Mouse (Mus musculus) hindbrain, postnatal 0 days (tissue): ENCODE results near the gene Exoc2. TPM values are rescaled to one million over a fixed set of nuclear protein-coding genes. Genes with fewer than 3 reads are reported as not detected.

Experiments used
- ATAC-seq: fragments of 200-750 bp; cut with Nextera tagmentation; 2 replicates; pipeline ENCODE4 v1.8.0; 2017; ENCODE audit warnings: mild to moderate bottlenecking, moderate TSS enrichment, moderate library complexity
- DNase-seq: peaks from one replicate; pipeline ENCODE4 v3.0.0-alpha.2; 2015; ENCODE audit warnings: low spot score
- H3K27ac ChIP-seq: fragments of 300-500 bp; sonication (generic); 2 replicates; pipeline ENCODE4 v1.5.1; 2014; ENCODE audit warnings: mild to moderate bottlenecking
- H3K27me3 ChIP-seq: fragments of 300-500 bp; sonication (generic); 2 replicates; pipeline ENCODE4 v1.6.1; 2014; ENCODE audit warnings: low read length, mixed read lengths; ENCODE audit not compliant: insufficient read depth
- H3K36me3 ChIP-seq: fragments of 300-500 bp; sonication (generic); 2 replicates; pipeline ENCODE4 v1.6.1; 2014; ENCODE audit warnings: low read length, mixed read lengths; ENCODE audit not compliant: insufficient read depth
- H3K4me1 ChIP-seq: fragments of 300-500 bp; sonication (generic); 2 replicates; pipeline ENCODE4 v1.6.1; 2014; ENCODE audit warnings: antibody characterized with exemption, low read length, mixed read lengths; ENCODE audit not compliant: insufficient read depth
- H3K4me2 ChIP-seq: fragments of 300-500 bp; sonication (generic); 2 replicates; pipeline ENCODE4 v1.6.1; 2014; ENCODE audit warnings: low read depth, mild to moderate bottlenecking, low read length, moderate library complexity, mixed read lengths
- H3K4me3 ChIP-seq: fragments of 300-500 bp; sonication (generic); 2 replicates; pipeline ENCODE4 v1.5.1; 2014; ENCODE audit warnings: low read length
- H3K9ac ChIP-seq: fragments of 300-500 bp; sonication (generic); replicated peaks from 2 replicates; pipeline ENCODE4 v1.6.1; 2014; ENCODE audit warnings: mild to moderate bottlenecking, low read length, moderate library complexity, mixed read lengths
- H3K9me3 ChIP-seq: fragments of 300-500 bp; sonication (generic); 2 replicates; pipeline ENCODE4 v1.6.1; 2016; ENCODE audit warnings: low read length, mixed read lengths
- CTCF ChIP-seq: IDR thresholded peaks from 2 replicates; pipeline ENCODE4 v1.5.1; 2016; ENCODE audit warnings: antibody characterized with exemption, control low read depth, low read depth
- WGBS: fragments of 180-500 bp; shearing (Covaris S2); extraction: QIAGEN DNeasy Blood & Tissue Kit; methylation state at CpG from one replicate; pipeline ENCODE4 v1.1.7; 2014; 5-methylcytosine and 5-hydroxymethylcytosine counted together
- polyA plus RNA-seq: library from polyadenylated mRNA; unstranded; fragments of >200 nt; fragmentation: Nextera tagmentation; extraction: Ambion mirVana; gene quantifications from 2 replicates; pipeline ENCODE4 v1.2.1, GENCODE M21; 2015
- total RNA-seq: library from RNA; depleted of rRNA; stranded (reverse); fragments of >200 nt; gene quantifications from 2 replicates; pipeline ENCODE4 v1.2.3, GENCODE M21; 2014

Exoc2 gene
- total and polyA plus RNA-seq, 2 experiments from 2014 or later = 36.5 to 41.7 TPM

DNA sequence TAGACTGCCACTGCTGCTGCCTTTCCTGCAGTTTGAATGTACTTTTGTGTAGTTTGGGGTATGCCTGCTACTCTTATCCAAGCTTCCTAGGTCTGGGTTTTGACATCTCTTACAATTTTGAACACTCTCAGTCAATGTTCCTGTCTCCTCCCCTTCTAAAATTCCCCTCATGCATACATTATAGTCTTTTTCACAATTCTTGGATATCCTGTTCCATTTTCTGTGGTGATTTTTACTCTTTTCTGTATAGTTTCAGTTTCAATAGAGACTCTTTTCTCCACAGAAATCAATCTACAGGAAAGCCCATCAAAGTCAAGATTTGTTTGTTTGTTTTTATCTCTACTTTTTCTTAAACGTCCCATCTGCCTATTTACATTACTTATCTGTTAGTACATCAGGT lies 20.3 kb downstream of the Exoc2 start:
- WGBS = 81% methylated on average over 1 of the region's 1 CpGs
- DNase-seq (no peak), ATAC-seq (no peak)
- Histone ChIP-seq H3K36me3 (no peaks in the 10 kb centered on the region), H3K4me1 (no peaks in the 10 kb centered on the region), H3K4me2 (no peak overlapping the region), H3K27me3 (no peaks in the 10 kb centered on the region), H3K27ac (no peak overlapping the region), H3K9ac (no peak overlapping the region), H3K4me3 (no peak overlapping the region), H3K9me3 (no peaks in the 10 kb centered on the region)
- TF ChIP-seq CTCF = no peak

DNA sequence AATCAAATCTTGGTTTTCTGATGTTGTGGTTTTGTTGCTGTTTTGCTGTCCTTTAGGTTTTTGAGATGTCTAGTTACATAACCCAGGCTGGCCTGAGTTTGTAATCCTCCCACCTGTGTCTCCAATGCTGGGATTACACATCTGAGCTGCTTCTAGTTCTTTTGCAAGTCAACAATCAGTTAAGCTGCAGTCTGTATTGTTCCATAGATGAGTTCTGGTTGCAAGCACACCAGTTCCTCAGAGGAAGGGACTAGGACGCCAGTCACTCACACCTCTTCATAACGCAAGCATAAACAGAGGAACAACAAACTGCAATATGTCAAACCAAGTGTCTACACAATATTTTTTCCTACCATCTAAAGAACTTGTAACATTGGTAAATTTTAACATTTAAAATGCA lies 21.8 kb downstream of the Exoc2 start:
- Histone ChIP-seq H3K4me3 (no peak overlapping the region), H3K9ac (no peak overlapping the region), H3K4me1 (no peaks in the 10 kb centered on the region), H3K36me3 (no peaks in the 10 kb centered on the region), H3K4me2 (no peak overlapping the region), H3K27me3 (no peaks in the 10 kb centered on the region), H3K9me3 (no peaks in the 10 kb centered on the region), H3K27ac (no peak overlapping the region)
- WGBS = 93% methylated on average over 2 of the region's 2 CpGs
- ATAC-seq (no peak), DNase-seq (no peak)
- no peak for TF ChIP-seq CTCF

DNA sequence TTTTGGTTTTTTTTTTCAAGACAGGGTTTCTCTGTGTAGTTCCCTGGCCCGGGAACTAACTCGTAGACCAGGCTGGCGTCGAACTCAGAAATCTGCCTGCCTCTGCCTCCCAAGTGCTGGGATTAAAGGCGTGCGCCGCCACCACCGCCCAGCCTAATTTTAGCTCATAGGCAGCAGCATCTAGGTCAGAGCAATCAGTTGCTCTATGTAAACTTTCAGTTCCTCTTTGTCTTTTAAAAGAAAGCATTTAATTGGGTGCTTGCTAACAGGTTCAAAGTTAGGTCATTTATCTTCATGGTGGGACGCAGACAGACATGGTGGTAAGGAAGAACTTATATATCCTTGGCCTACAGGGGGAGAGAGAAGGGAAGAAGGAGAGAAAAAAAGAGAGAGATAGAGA lies 24.7 kb downstream of the Exoc2 start:
- no peak for TF ChIP-seq CTCF
- H3K9me3 ChIP-seq = no peaks in the 10 kb centered on the region
- no peak overlapping the region for H3K27ac ChIP-seq
- H3K4me2 ChIP-seq = no peak overlapping the region
- H3K27me3 ChIP-seq = no peaks in the 10 kb centered on the region
- no peak for ATAC-seq
- no peaks in the 10 kb centered on the region for H3K36me3 ChIP-seq
- 96% methylated on average over 9 of the region's 9 CpGs for WGBS
- no peaks in the 10 kb centered on the region for H3K4me1 ChIP-seq
- H3K9ac ChIP-seq = no peak overlapping the region
- no peak for DNase-seq
- no peak overlapping the region for H3K4me3 ChIP-seq

GRCm38 (mm10) chr13:30947540-30947939 lies 26.4 kb downstream of the Exoc2 start, which contains the start of gene Hus1b:
Hus1b (minus strand) TSS chr13:30947759.
- no peak for TF ChIP-seq CTCF

GRCm38 (mm10) chr13:30947129-30947528 lies 26.8 kb downstream of the Exoc2 start:
- no peak overlapping the region for H3K4me2 ChIP-seq
- H3K4me3 ChIP-seq = no peak overlapping the region
- H3K9me3 ChIP-seq = no peaks in the 10 kb centered on the region
- WGBS = 95% methylated on average over 15 of the region's 15 CpGs
- no peaks in the 10 kb centered on the region for H3K36me3 ChIP-seq
- no peak overlapping the region for H3K9ac ChIP-seq
- no peaks in the 10 kb centered on the region for H3K27me3 ChIP-seq
- H3K4me1 ChIP-seq = no peaks in the 10 kb centered on the region
- no peak overlapping the region for H3K27ac ChIP-seq
- ATAC-seq (no peak), DNase-seq (no peak)
- no peak for TF ChIP-seq CTCF

More at GRCm38 (mm10) chr13:30947540-30947939, 26.4 kb downstream of the Exoc2 start, which contains the start of gene Hus1b:
- Histone ChIP-seq H3K36me3 (no peaks in the 10 kb centered on the region), H3K4me1 (no peaks in the 10 kb centered on the region), H3K4me2 (no peak within 1 kb of the TSS), H3K4me3 (no peak within 1 kb of the TSS), H3K27ac (no peak within 1 kb of the TSS), H3K9me3 (no peaks in the 10 kb centered on the region), H3K27me3 (no peaks in the 10 kb centered on the region), H3K9ac (no peak within 1 kb of the TSS)
- no peak for ATAC-seq
- no peak for DNase-seq
- 89% methylated on average over 11 of the region's 11 CpGs for WGBS

- no peak overlapping the region for H3K9ac ChIP-seq
- no peaks in the 10 kb centered on the region for H3K9me3 ChIP-seq
- DNase-seq = no peak
- H3K36me3 ChIP-seq = no peaks in the 10 kb centered on the region
- H3K4me2 ChIP-seq = no peak overlapping the region
- TF ChIP-seq CTCF = no peak
- no peak overlapping the region for H3K4me3 ChIP-seq
- no peaks in the 10 kb centered on the region for H3K4me1 ChIP-seq
- H3K27me3 ChIP-seq = no peaks in the 10 kb centered on the region
- no peak for ATAC-seq
- H3K27ac ChIP-seq = no peak overlapping the region
Observed at GRCm38 (mm10) chr13:30945788-30946187, 28.1 kb downstream of the Exoc2 start.

DNA sequence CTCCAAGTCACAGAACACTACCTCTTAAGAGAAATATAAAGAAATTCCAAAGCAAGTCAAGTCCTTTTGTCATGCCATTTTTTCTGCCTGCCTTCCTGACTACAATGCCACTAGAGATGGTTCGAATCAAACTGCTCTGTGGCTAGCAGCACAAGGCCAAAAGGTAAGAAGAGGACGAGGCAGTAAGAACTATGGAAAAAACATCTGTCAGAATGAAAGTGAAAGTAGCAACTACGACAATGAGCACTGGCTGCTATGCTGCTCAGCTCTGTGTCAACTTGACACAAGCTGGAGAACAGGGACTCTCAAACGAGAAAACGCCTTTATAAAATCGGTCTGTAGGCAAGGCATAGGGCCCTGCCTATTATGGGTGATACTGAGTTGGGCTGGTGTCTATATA lies 40.9 kb downstream of the Exoc2 start:
- Histone ChIP-seq H3K4me3 (no peak overlapping the region), H3K4me2 (no peak overlapping the region), H3K36me3 (no peaks in the 10 kb centered on the region; the same call in 1 of the 2 replicates), H3K27me3 (no peaks in the 10 kb centered on the region), H3K4me1 (no peaks in the 10 kb centered on the region), H3K27ac (no peak overlapping the region), H3K9ac (no peak overlapping the region), H3K9me3 (no peaks in the 10 kb centered on the region)
- WGBS = 78% methylated on average over 6 of the region's 6 CpGs
- ATAC-seq = no peak
- TF ChIP-seq CTCF = no peak
- DNase-seq = no peak
